Mouse (Mus musculus) frontal cortex, postnatal 14 days (tissue): ENCODE measurements around the gene Orai3.
"Not testable (repeated sequence)": the region's sequence is repeated elsewhere in the genome, so short reads cannot be mapped to it uniquely, and the experiment has no call there.

Experiments used
- DNase-seq, 2 experiments: peaks; one replicate each; pipeline ENCODE4 v3.0.0; 2022; ENCODE audit warnings: low spot score in 2 of 2

Orai3 gene

DNA sequence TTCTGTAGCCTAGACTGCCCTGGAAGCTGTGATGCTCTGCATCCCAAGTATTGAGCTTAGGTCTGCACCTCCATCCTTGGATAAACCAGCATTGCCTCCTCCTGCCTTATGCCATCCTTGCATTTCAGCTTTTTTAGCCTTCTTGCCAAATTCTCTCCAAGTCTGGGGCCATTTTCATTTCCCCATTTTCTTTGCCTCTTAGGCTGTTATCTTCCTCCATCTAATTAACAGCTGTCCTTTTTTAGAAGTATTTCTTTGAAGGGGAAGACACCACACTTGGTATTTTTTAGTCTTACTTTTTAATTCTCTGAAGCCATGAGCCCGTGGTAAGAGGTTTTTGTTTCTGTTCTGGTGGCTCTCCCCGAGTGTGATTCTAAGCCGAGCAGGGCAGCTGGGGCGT lies 6.0 kb upstream of the Orai3 start:
- no peak for DNase-seq

DNA sequence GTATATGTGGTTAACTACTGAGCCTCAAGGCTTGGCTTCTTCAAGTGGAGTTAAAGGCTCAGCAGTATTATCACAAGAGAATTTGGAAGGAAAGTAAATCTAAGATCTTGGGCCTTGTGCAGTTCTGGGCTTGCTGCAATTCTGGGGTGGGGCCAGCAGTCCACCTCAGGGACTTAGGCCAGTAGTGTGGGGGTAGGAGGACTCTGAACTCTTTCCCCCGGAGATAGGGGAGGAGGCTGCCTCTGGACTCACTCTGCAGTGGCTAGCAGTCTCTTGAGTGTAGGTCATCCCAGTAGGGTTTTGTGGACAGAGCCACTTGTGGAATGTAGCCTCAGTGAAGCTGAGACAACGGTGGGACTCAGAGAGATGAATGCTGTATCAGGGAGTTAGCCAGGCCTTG lies 3.9 kb upstream of the Orai3 start:
- no peak for DNase-seq

DNA sequence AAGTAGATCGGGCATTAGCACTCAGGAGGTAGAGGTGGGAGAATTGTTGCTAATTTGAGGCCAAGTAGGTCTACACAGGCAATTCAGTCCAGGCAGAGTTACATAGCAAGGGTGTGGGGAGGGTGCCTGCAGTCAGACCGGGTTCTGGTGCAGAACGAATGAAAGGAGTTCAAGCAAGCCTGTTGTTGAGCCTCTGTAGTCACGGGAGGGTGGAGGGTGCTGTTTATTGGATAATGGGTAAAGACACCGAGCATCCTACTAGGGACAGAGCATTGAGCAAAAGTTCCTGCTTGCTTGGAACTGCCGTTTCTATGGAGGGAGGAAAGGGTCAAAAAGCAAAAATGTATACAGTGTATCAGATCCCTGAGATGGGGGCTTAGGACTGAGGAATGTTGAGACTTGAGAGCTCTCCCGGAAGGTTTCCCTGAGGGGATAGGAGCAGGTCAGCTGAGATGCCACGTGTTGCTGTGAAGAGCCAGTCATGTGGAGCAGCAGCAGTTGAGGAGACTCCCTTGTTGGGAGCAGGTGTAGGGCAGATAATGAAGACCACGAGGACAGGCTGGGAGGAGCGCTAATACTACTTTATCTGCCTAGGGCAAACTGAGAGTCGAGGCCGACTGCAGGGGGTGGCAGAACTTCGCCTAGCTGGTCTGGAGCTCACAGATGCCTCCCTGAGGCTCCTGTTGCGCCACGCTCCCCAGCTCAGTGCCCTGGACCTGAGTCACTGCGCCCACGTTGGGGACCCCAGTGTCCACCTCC lies 2.6 kb upstream of the Orai3 start:
- DNase-seq: no peak

DNA sequence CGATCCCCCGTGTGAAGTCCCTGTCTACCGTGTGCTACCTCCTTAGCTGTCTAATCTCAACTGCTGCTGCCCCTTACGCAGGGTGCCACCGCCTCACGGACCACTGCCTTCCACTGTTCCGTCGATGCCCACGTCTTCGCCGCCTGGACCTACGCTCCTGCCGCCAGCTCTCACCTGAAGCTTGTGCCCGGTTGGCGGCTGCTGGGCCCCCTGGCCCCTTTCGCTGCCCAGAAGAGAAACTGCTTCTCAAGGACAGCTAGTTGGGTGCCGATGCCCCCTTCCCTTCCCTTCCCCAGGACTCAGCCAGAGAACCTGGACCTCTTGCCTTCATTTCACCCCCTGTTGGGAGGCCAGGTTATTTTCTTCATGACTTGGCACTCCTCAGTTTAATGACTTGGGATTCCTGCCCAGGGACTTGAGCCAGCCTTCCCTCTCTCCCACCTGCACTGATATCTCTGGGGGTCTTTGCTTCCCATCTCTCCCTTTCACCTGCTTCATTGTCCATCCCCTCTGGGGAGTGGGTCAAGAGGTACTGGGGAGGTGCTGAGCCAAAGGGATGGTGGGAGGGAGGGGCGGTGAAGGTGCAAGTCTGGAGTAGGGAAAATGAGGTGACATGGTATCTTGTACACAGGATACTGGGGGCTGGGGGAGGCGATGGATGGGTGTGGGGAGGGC lies 1.8 kb upstream of the Orai3 start:
- DNase-seq: no peak

DNA sequence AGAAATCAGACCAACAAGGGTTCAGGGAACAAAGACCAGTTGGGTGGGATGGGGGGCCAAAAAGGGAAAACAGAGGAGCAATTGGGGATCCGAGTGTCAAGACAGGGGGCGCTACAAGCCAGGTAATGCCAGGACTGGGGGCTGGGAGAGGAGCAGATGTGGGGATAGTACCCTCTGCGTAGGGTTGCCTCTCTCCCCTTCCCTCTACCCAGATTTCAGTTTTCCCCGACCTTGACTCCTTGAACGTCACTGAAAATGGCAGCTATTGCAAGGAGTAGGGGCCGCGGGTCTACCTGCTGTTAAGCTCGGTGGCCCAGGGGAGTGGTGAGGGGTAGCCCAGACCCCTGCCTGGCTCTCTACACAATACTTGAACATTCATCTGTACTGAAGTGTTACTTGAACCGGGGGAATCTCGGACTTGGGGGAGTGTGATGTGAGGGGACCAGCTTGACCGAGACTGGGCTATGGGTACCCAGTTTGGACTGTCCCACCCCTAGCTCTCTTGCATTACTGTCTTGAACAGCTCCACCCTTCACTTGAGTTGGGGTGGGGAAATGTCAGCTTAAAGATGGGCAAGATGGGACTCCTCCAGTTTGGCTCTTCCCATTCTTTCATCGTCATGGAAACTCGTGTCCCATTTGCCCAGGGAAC lies 1.1 kb upstream of the Orai3 start:
- DNase-seq: no peak

DNA sequence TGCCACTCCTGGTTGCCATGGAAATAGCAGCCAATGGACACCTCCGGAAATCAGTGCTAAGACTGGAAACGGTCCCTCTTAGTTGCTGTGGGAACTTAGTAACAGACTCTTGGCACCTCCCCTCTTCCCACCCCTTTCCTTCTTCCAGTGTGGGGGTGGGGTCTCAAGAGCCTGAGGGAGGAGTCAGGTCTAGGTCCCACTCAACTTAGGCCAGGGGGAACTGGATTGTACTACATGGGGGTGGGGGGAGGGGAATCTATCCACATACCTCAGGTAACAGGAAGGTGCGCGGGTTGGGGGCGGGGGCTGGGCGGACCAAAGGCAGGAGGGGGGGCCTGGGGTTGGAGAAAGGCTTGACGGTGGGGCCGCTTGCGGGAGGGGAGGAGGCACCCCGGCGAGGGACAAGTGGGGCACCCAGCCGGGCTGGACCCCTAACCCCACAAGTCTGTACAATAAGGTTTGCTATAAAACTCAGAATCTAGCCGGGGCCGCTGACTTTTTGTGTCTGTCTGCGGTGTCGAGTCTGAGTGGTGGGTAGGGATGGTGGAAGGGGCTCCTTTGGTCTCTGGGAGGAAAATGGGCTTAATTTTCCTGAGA lies 520 bp upstream of the Orai3 start:
- DNase-seq: peak; percentile 98

DNA sequence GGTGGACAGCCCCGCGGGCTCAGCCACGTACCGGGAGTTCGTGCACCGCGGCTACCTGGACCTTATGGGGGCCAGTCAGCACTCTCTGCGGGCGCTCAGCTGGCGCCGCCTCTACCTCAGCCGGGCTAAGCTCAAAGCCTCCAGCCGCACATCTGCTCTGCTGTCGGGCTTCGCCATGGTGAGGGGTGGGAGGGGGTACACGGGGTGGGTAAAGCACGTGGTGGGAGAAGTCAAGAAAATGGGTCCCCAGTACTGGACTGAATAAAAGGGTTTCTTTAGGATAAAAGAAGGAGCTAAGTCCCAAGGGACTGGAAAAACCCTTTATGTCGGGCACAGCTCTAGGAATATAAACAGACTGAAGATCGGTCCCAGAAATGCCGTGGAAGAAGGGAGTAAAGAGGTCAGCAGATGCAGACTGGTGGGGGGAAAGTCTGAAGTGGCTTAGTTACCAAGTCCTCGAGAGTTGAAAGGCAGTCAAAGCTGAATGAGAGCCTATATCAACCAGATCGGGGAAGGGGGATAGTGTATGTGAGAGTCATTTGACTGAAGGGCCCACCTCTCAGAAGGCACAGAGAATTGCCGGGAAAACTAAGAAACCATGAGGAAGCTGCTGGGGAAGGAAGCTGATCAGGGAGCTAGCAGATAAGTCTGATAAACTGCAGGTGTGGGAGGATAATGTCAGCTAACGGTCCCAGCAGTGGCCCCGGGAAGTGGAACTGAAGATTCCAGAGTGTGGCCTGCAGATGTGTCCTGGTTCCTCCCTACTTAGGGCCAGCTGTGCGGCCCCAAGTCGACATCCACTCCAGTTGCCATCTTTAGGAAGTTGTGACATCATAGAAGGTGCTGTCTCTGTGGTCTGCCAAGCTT lies 657 bp downstream of the Orai3 start:
- no peak for DNase-seq

DNA sequence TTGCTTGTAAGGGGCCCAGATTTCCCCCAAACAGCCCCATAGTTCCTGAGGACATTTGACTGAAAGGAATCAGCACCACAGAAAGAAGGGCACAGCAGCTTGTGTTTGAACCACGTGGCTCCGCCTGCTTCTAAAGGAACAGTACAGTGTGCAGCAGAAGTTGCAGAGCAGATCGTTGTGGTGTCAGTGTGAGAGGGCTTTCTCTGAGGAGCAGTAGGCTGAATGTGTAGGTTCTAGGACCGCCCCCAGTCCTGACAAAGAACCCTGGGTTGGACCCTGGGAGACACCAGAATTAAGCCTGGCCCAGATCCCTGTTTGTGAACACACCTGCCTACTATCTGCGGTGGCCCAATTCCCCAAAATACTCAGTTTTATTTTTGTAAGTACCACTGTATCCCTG lies 1.6 kb downstream of the Orai3 start:
- peak in 1 of 2 experiments; percentile 27 for DNase-seq

DNA sequence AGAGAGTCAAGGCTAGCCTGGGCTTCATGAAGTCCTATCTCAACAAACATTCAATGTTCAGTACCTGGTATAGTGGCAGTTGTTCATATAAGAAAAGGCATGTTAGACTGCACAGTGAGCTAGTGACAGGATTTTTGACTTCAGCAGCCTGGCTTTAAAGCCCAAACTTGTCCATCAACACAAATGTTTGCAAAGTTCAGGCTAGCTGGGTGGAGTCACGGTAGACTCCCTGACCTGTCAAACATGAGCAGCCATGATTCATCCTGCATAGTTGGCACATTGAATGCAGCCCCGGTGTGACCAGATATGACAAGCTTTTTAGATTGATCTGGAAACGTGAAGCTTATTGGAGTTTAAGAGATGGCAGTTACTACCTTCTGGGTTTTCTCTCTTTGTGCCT lies 2.5 kb downstream of the Orai3 start:
- no peak for DNase-seq

DNA sequence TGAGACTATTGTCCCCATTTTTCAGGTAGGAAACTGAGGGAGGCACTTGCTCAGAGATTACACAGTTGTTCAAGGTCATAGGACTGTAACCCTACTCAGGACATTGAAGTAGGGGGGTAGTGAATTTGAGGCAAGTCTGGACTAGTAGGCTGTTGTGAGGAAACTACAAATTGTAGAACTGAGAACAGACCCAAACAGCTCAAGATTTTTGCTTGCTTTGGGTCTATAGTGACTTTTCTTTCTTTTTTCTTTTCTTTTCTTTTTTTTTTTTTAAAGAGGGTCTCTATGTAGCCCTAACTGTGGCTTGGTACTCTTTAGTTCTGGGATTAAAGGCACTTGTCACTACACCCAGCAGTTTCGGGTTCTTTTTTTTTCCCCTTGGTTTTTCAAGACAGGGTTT lies 2.9 kb downstream of the Orai3 start:
- no peak for DNase-seq

DNA sequence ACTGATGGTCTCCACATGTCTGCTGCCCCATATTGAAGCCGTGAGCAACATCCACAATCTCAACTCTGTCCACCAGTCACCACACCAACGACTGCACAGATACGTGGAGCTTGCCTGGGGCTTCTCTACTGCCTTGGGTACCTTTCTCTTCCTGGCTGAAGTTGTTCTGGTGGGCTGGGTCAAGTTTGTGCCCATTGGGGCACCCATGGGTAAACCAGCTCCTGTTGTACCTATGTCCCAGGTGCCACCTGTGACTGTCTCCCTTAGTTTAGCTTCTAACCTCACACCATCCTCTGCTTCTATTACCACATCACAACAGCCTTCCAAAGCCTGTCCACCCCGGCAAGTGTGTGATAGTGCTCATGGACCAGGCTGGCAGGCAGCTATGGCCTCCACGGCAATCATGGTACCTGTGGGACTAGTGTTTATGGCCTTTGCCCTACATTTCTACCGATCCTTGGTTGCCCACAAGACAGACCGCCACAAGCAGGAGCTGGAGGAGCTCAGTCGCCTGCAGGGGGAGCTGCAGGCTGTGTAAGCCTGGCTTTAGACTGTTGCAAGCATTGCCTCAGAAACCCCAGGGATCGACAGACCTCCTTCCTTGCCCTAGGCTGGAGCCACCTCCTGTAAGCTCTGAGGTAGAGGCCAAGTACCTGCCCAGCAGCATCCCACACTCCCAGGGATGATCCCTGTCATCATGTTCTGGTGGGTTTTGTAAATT lies 4.2 kb downstream of the Orai3 start:
- DNase-seq: peak in 1 of 2 experiments; percentile 54

DNA sequence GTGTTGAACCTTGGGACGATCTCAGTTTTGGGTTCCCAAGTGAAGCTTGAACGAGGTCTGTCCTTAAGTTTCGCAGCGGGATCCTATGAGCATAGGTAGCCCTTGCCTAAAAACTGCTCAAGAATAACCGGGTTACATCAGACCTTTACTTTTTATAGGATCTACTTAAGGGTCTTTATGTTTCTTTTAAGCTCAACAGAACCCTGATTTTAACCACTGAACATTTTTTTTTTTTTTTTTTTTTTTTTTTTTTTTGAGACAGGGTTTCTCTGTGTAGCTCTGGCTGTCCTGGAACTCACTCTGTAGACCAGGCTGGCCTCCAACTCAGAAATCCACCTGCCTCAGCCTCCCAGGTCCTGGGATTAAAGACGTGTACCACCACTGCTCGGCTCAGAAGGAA lies 6.2 kb downstream of the Orai3 start:
- not testable (repeated sequence) for DNase-seq

DNA sequence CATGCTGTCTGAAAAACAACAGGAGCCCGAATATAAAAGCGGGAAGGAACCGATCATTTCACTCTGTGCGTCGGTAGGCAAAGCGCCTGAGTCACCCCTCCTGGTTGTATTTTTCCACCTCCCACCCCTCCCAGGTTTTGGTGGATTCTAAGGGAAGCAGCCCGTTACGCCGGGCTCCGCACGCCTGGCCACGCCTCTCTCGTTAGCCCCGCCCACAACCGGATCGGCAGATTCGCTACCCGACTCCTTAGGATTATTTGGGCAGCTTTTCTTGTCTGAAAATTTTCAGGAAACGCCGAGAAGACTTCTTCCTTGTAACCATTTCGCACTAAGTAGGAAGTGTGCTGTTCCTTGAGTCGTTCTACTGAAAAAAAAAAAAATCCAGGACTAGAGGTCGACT lies 6.8 kb downstream of the Orai3 start, which contains the start of gene Setd1a:
Gene Setd1a, plus strand, starts transcription at position 245 of the 400 bp plus-strand sequence.
- peak; percentile 78 to 87 for DNase-seq

DNA sequence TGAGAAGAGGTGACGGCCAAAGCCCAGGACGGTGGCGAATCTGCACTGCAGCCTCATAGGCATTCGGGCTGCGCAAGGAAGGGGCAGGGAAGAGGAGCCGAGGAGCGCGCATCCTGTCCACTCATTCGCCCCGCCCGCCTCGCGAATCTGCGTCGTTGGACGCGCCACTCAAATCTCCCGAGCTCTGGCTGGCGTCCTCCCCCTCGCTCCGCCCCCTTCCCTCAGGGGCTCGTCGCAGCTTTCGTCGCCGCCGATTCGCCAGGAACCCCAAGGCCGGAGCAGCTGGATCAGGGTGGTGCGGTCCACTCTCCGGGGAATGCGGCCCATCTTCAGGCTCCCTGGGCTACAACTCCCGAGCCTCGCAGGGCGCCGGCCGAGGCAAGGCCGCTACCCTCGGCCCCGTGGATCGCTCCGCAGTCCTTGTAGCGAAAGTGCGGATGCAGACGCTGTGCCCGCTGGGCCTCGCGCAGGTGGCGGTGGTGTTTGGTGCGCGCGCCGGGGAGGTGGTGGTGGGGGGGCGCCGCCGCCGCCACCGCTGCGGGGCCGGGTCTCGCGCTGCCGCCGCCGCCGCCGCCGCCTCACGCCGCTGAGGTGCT lies 7.4 kb downstream of the Orai3 start:
- peak; percentile 93 to 96 for DNase-seq

DNA sequence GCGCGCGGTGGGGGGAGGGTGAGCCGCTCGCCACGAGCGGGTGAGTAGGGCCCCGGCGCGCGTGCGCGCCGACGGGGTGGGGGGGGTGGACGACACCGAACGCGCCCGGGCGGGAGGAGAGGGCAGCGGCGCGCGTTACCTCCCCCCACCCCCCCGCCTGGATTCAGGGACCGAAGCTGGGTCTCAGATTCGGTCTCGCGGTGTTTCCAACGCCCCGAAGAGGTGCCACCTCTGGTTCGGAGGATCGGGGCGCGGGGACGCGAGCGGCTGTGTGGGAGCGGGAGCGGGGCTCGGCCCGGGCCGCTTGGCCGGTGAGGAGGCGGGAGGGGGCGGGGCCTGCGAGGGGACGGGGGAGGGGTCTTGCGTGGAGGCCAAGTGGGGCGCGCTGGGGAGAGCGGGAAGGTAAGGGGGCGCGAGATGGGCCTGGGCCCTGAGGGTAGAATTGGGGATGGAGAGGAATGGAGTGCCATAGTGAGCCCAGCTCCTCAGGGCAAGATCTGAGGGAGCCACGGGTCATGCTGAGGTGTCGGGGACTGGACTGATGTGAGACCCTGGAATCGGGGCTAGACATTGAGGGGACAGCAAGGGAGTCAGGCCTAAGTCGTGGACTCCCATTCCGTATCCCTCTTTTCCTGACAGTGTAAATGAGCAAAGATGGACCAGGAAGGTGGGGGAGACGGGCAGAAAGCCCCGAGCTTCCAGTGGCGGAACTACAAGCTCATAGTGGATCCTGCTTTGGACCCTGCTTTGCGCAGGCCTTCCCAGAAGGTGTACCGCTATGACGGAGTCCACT lies 8.1 kb downstream of the Orai3 start:
- peak in 1 of 2 experiments; percentile 25 for DNase-seq

DNA sequence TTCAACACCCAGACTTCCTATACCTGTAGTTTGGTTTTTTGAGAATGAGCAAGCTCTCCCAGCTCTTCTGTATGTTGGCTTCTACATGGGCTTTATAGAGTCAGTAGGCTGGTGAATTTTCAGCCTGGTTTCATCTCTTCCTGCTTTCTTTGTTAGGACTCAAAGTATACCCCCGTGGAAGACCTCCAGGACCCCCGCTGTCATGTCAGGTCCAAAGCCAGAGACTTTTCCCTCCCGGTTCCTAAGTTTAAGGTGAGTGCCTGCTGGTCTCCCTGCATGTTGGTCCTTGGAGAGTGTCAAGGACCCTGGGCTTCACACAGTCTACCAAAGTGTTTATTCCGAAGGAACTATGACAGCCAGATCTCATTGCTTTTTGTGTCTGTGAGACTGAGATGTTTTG lies 8.7 kb downstream of the Orai3 start:
- DNase-seq: no peak

DNA sequence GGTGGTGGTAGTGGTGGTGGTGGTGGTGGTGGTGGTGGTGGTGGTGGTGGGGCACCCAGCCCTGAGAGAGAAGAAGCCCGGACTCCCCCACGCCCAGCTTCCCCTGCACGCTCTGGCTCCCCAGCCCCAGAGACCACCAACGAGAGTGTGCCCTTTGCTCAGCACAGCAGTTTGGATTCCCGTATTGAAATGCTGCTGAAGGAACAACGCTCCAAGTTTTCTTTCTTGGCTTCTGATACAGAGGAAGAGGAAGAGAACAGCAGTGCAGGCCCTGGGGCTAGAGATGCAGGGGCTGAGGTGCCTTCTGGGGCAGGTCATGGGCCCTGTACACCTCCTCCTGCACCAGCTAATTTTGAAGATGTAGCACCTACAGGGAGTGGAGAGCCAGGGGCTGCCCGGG lies 15.7 kb downstream of the Orai3 start, which contains the start of gene Gm49388:
Gene Gm49388, plus strand, starts transcription at position 301 of the 400 bp plus-strand sequence.
- no peak for DNase-seq

DNA sequence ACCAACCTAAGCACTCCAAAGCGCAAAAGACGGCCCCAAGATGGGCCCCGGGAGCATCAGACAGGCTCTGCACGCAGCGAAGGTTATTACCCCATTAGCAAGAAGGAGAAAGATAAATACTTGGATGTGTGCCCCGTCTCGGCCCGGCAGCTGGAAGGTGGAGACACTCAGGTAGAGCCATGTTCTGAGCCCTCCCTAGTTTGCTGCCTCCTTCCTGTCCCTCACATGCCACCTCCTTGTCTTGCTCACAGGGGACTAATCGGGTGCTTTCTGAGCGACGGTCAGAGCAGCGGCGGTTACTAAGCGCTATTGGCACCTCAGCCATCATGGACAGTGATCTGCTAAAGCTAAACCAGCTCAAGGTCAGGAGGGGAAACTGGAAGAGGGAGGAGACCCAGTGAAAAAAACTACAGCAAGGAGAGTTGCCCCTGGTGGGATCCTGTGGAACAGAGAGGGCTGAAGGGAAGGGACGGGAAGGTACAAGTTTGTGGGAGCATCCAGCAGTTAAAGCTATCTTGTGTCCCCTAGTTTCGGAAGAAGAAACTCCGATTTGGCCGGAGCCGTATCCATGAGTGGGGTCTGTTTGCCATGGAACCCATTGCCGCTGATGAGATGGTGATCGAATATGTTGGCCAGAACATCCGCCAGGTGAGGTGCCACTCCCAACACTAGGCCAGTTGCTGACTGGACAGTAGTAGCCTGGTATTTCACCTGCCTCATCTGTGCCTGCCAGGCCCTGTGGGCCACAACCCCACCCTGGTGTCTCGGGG lies 27.6 kb downstream of the Orai3 start:
- DNase-seq: no peak

DNA sequence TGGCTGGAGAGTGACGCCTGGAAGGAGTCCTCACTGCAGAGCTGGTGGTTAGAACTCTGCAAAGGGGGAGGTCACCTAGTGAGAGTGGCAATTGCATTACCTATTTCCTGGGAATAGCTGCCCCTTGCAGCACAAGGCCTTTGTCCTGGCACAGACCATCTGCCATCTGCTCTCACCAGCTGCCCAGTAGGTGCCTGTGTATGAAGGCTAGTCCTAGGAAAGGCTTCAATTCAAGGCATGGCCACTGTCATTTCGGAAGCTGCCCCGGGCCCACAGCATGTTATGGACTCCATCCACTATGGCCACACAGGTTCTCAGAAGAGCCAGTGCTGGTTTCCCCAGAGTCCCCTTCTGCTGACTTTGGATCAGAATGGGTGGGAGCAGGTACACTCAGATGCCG lies 29.0 kb downstream of the Orai3 start:
- no peak for DNase-seq
